Mouse (Mus musculus): ENCODE measurements around the gene Usp2. TPM values are rescaled to one million over a fixed set of nuclear protein-coding genes. Genes with fewer than 3 reads are reported as not detected.
A peak's percentile ranks its signal among the peaks of the same experiment; 100 is the strongest.

The Usp2 gene
- polyA plus RNA-seq, 1 experiment from 2014 or later, result 31.9 TPM

GRCm38 (mm10) chr9:44133287-44133686 lies 66.5 kb downstream of the Usp2 start:
- H3K9ac ChIP-seq, result peak overlapping the region; percentile 29

GRCm38 (mm10) chr9:44134101-44134850 lies 67.5 kb downstream of the Usp2 start, which contains the start of gene Mcam:
Gene Mcam, plus strand, starts transcription at chr9:44134469.
- H3K9me3 ChIP-seq (replicated peaks), result no peaks in the 10 kb centered on the region
- WGBS, result 0% methylated on average over 55 of the region's 55 CpGs
- H3K27ac ChIP-seq, result peak within 1 kb of the TSS; percentile 87

More at GRCm38 (mm10) chr9:44133287-44133686, 66.5 kb downstream of the Usp2 start:
- no peak for ATAC-seq (replicated peaks; ENCODE audit: low FRiP score)
- Histone ChIP-seq H3K4me2 (peak overlapping the region; percentile 92), H3K9me3 (replicated peaks) (no peaks in the 10 kb centered on the region), H3K4me3 (replicated peaks) (peak overlapping the region; percentile 63), H3K27ac (peak overlapping the region; percentile 87), H3K4me1 (peaks cover 86% of the 10 kb centered on the region), H3K36me3 (peaks cover 14% of the 10 kb centered on the region), H3K27me3 (peaks cover 7% of the 10 kb centered on the region)
- WGBS, result 0% methylated on average over 2 of the region's 2 CpGs

GRCm38 (mm10) chr9:44134851-44135730 lies 68.3 kb downstream of the Usp2 start:
- H3K9me3 ChIP-seq (replicated peaks), result no peaks in the 10 kb centered on the region
- peaks cover 32% of the 10 kb centered on the region for H3K36me3 ChIP-seq
- peak overlapping the region; percentile 92 for H3K4me2 ChIP-seq
- WGBS, result 2% methylated on average over 49 of the region's 49 CpGs
- H3K4me1 ChIP-seq, result peaks cover 71% of the 10 kb centered on the region
- peak; percentile 28 for ATAC-seq (replicated peaks; ENCODE audit: low FRiP score)
- H3K27ac ChIP-seq, result peak overlapping the region; percentile 87
- peaks cover 7% of the 10 kb centered on the region for H3K27me3 ChIP-seq
- peak overlapping the region; percentile 65 for H3K9ac ChIP-seq
- peak overlapping the region; percentile 63 for H3K4me3 ChIP-seq (replicated peaks)

More at GRCm38 (mm10) chr9:44134101-44134850, 67.5 kb downstream of the Usp2 start, which contains the start of gene Mcam:
- ATAC-seq (replicated peaks; ENCODE audit: low FRiP score), result peak; percentile 33
- Histone ChIP-seq H3K36me3 (peaks cover 24% of the 10 kb centered on the region), H3K4me3 (replicated peaks) (peak within 1 kb of the TSS; percentile 63), H3K27me3 (peaks cover 7% of the 10 kb centered on the region), H3K9ac (peak within 1 kb of the TSS; percentile 65), H3K4me2 (peak within 1 kb of the TSS; percentile 92), H3K4me1 (peaks cover 79% of the 10 kb centered on the region)

GRCm38 (mm10) chr9:44135731-44136411 lies 69.0 kb downstream of the Usp2 start:
- ATAC-seq (replicated peaks; ENCODE audit: low FRiP score), result no peak

GRCm38 (mm10) chr9:44137846-44138245 lies 71.0 kb downstream of the Usp2 start:
- no peak overlapping the region for H3K4me2 ChIP-seq
- no peaks in the 10 kb centered on the region for H3K9me3 ChIP-seq (replicated peaks)
- peaks cover 58% of the 10 kb centered on the region for H3K36me3 ChIP-seq
- H3K27me3 ChIP-seq, result peaks cover 6% of the 10 kb centered on the region
- H3K27ac ChIP-seq, result 0 out of 2 replicates have a peak overlapping the region, but pooled peaks have one; percentile 38
- peaks cover 45% of the 10 kb centered on the region for H3K4me1 ChIP-seq
- ATAC-seq (replicated peaks; ENCODE audit: low FRiP score), result no peak
- 53% methylated on average over 4 of the region's 4 CpGs for WGBS
- H3K9ac ChIP-seq, result no peak overlapping the region
- H3K4me3 ChIP-seq (replicated peaks), result no peak overlapping the region

More at GRCm38 (mm10) chr9:44135731-44136411, 69.0 kb downstream of the Usp2 start:
- Histone ChIP-seq H3K27me3 (peaks cover 7% of the 10 kb centered on the region), H3K36me3 (peaks cover 40% of the 10 kb centered on the region), H3K9ac (peak overlapping the region; percentile 65), H3K4me2 (peak overlapping the region; percentile 92), H3K27ac (peak overlapping the region; percentile 45), H3K9me3 (replicated peaks) (no peaks in the 10 kb centered on the region), H3K4me3 (replicated peaks) (peak overlapping the region; percentile 63), H3K4me1 (peaks cover 63% of the 10 kb centered on the region)
- 32% methylated on average over 7 of the region's 7 CpGs for whole genome bisulfite sequencing

GRCm38 (mm10) chr9:44141951-44142350 lies 75.1 kb downstream of the Usp2 start:
- no peaks in the 10 kb centered on the region for H3K9me3 ChIP-seq (replicated peaks)
- ATAC-seq (replicated peaks; ENCODE audit: low FRiP score), result no peak
- peaks cover 18% of the 10 kb centered on the region for H3K4me1 ChIP-seq
- H3K36me3 ChIP-seq, result peaks cover 83% of the 10 kb centered on the region
- H3K9ac ChIP-seq, result no peak overlapping the region
- no peak overlapping the region for H3K27ac ChIP-seq
- WGBS, result 65% methylated on average over 5 of the region's 5 CpGs
- no peak overlapping the region for H3K4me3 ChIP-seq (replicated peaks)
- no peaks in the 10 kb centered on the region for H3K27me3 ChIP-seq
- H3K4me2 ChIP-seq, result no peak overlapping the region

- Histone ChIP-seq H3K27ac (0 out of 2 replicates have a peak overlapping the region, but pooled peaks have one; percentile 58), H3K9me3 (replicated peaks) (no peaks in the 10 kb centered on the region), H3K9ac (no peak overlapping the region), H3K27me3 (no peaks in the 10 kb centered on the region), H3K36me3 (peaks cover 84% of the 10 kb centered on the region), H3K4me1 (peaks cover 13% of the 10 kb centered on the region), H3K4me3 (replicated peaks) (no peak overlapping the region), H3K4me2 (no peak overlapping the region)
- 73% methylated on average over 5 of the region's 5 CpGs for WGBS
- ATAC-seq (replicated peaks; ENCODE audit: low FRiP score), result no peak
These were observed 76.6 kb downstream of the Usp2 start for GRCm38 (mm10) chr9:44143421-44143820.

- H3K9ac ChIP-seq, result no peak overlapping the region
- H3K27me3 ChIP-seq, result no peaks in the 10 kb centered on the region
- peaks cover 84% of the 10 kb centered on the region for H3K36me3 ChIP-seq
- 31% methylated on average over 7 of the region's 8 CpGs for WGBS
- H3K9me3 ChIP-seq (replicated peaks), result no peaks in the 10 kb centered on the region
- peaks cover 13% of the 10 kb centered on the region for H3K4me1 ChIP-seq
- no peak overlapping the region for H3K4me3 ChIP-seq (replicated peaks)
- no peak overlapping the region for H3K4me2 ChIP-seq
- 0 out of 2 replicates have a peak, but pooled peaks have one; percentile 67 for ATAC-seq (replicated peaks; ENCODE audit: low FRiP score)
- peak overlapping the region; percentile 74 for H3K27ac ChIP-seq
These were observed 77.3 kb downstream of the Usp2 start for GRCm38 (mm10) chr9:44144023-44144717.

- no peak for ATAC-seq (replicated peaks; ENCODE audit: low FRiP score)
- H3K27ac ChIP-seq, result peak overlapping the region; percentile 74
- H3K4me3 ChIP-seq (replicated peaks), result no peak overlapping the region
- H3K9ac ChIP-seq, result no peak overlapping the region
- H3K9me3 ChIP-seq (replicated peaks), result no peaks in the 10 kb centered on the region
- no peak overlapping the region for H3K4me2 ChIP-seq
- no peaks in the 10 kb centered on the region for H3K27me3 ChIP-seq
- peaks cover 13% of the 10 kb centered on the region for H3K4me1 ChIP-seq
- H3K36me3 ChIP-seq, result peaks cover 84% of the 10 kb centered on the region
These were observed 77.9 kb downstream of the Usp2 start for GRCm38 (mm10) chr9:44144718-44145060.

Data from kidney, embryonic 15.5 days (tissue).